Mouse (Mus musculus) cerebellum, adult 11 months (tissue): Measurements from ENCODE around the gene Eif3a.

Experiments
- DNase-seq: peaks from one replicate; pipeline ENCODE4 v3.0.0; 2022

Eif3a gene

GRCm38 (mm10) chr19:60758896-60759835 is 31.3 kb downstream of the Eif3a start:
- no peak for DNase-seq

GRCm38 (mm10) chr19:60757099-60757785 is 33.2 kb downstream of the Eif3a start:
- no peak for DNase-seq

- DNase-seq, result peak; percentile 54
Observed at GRCm38 (mm10) chr19:60756192-60757098, 34.0 kb downstream of the Eif3a start.

- peak; percentile 88 for DNase-seq
Observed at GRCm38 (mm10) chr19:60755438-60756191, 34.8 kb downstream of the Eif3a start, which contains the start of gene Nanos1. Nanos1 (plus strand) TSS chr19:60755987.

- DNase-seq, result no peak
Observed at GRCm38 (mm10) chr19:60747801-60748200, 42.7 kb downstream of the Eif3a start.

GRCm38 (mm10) chr19:60743767-60744547 is 46.5 kb downstream of the Eif3a start:
- DNase-seq, result no peak

- DNase-seq, result no peak
Observed at GRCm38 (mm10) chr19:60740560-60740959, 49.9 kb downstream of the Eif3a start.

GRCm38 (mm10) chr19:60731966-60732365 is 58.5 kb downstream of the Eif3a start:
- DNase-seq, result no peak

GRCm38 (mm10) chr19:60731299-60731698 is 59.2 kb downstream of the Eif3a start:
- no peak for DNase-seq

GRCm38 (mm10) chr19:60730281-60730852 is 60.1 kb downstream of the Eif3a start:
- peak; percentile 17 for DNase-seq

- no peak for DNase-seq
Observed at GRCm38 (mm10) chr19:60716381-60716780, 74.1 kb downstream of the Eif3a start.

GRCm38 (mm10) chr19:60712577-60712976 is 77.9 kb downstream of the Eif3a start:
- no peak for DNase-seq
